Mouse (Mus musculus) thymus, postnatal 36 days (tissue): ENCODE data around the gene Capn15.

Source experiments
- DNase-seq, 2 experiments: peaks; one replicate each; pipeline ENCODE4 v3.0.0; 2022; ENCODE audit warnings: mixed read lengths in 2 of 2

Gene Capn15

GRCm38 (mm10) chr17:25985306-25986294, at the start of gene Capn15:
Capn15 (minus strand) TSS chr17:25985796.
- DNase-seq: peak; percentile 87 to 92

- no peak for DNase-seq
These were observed 46.4 kb upstream of the Capn15 start for GRCm38 (mm10) chr17:26032037-26032436.

- DNase-seq: no peak
These were observed 46.0 kb upstream of the Capn15 start for GRCm38 (mm10) chr17:26031583-26031982.

- DNase-seq: no peak
These were observed 42.7 kb upstream of the Capn15 start for GRCm38 (mm10) chr17:26028261-26028660.

- no peak for DNase-seq
These were observed 39.1 kb upstream of the Capn15 start for GRCm38 (mm10) chr17:26024674-26025073.

- DNase-seq: no peak
These were observed 38.4 kb upstream of the Capn15 start for GRCm38 (mm10) chr17:26023966-26024365.

- no peak for DNase-seq
These were observed 37.6 kb upstream of the Capn15 start for GRCm38 (mm10) chr17:26023181-26023580.

- no peak for DNase-seq
These were observed 36.2 kb upstream of the Capn15 start for GRCm38 (mm10) chr17:26021728-26022341.

- DNase-seq: no peak
These were observed 35.3 kb upstream of the Capn15 start for GRCm38 (mm10) chr17:26020848-26021347.

- no peak for DNase-seq
These were observed 32.8 kb upstream of the Capn15 start for GRCm38 (mm10) chr17:26018388-26018787.

GRCm38 (mm10) chr17:26017949-26018348, 32.4 kb upstream of the Capn15 start:
- no peak for DNase-seq

GRCm38 (mm10) chr17:26017021-26017420, 31.4 kb upstream of the Capn15 start:
- no peak for DNase-seq

- DNase-seq: no peak
These were observed 28.1 kb upstream of the Capn15 start for GRCm38 (mm10) chr17:26013711-26014110.

GRCm38 (mm10) chr17:26011841-26012460, 26.4 kb upstream of the Capn15 start:
- peak; percentile 71 to 81 for DNase-seq

GRCm38 (mm10) chr17:26009540-26009939, 23.9 kb upstream of the Capn15 start:
- peak; percentile 53 to 64 for DNase-seq

- no peak for DNase-seq
These were observed 23.2 kb upstream of the Capn15 start for GRCm38 (mm10) chr17:26008787-26009186.

GRCm38 (mm10) chr17:26008331-26008730, 22.7 kb upstream of the Capn15 start:
- DNase-seq: no peak

- DNase-seq: no peak
These were observed 22.1 kb upstream of the Capn15 start for GRCm38 (mm10) chr17:26007646-26008045.

GRCm38 (mm10) chr17:26005731-26006450, 20.3 kb upstream of the Capn15 start:
- no peak for DNase-seq

- no peak for DNase-seq
These were observed 19.1 kb upstream of the Capn15 start for GRCm38 (mm10) chr17:26004711-26005110.

GRCm38 (mm10) chr17:26003864-26004263, 18.3 kb upstream of the Capn15 start:
- DNase-seq: no peak

- no peak for DNase-seq
These were observed 12.8 kb upstream of the Capn15 start for GRCm38 (mm10) chr17:25998425-25998824.

- DNase-seq: no peak
These were observed 7.9 kb upstream of the Capn15 start for GRCm38 (mm10) chr17:25993489-25993888.
